In the genomic region with DNA sequence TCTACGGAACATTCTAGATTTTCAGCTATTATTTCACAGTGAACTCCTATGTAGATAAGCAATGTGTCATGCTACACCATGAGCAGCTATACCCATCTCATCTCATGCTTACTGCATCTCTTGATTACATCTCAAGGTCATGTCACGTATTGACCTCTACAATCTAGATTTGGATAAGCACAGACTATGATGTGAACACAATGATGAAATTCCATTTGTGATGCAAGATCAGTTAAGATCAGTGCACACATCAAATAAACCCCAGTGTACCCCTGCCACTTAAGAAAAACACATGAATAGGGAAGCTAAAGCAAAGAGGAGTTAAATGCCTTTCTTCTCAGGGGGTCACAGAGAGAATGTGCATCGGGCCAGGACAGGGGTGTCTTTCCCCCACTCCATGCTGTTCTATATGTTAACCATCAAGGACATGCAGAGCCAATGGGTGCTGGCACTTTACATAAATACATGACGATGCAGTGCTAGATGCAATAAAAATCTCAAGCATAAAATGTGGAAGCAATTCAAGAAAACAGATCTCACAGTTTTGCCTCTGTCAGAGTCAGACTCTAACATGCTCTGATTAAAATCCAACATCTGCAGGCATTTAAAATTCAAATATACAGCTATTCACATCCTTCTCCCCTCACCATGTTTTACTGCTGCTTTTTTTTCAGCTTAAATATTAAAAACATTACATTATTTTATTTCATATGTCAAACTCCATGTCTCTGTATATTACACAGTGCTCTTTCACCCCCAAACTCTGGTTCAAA, we compare ENCODE assay signal across 31 mouse cellular contexts.
DNase-seq lines count a peak whose midpoint lies in the region; ATAC-seq and TF ChIP-seq lines count a peak whose summit lies in the region.
"Had no signal": no experiment of that assay in that cellular context is flagged by ENCODE, and none has a peak within 500 bp of the region (broad histone marks: within the 10 kb centered on the region; RNA-seq: fewer than 3 reads in every experiment).

No protein-coding gene starts in this region.

- TF ChIP-seq EP300 in liver, postnatal 0 days (IDR thresholded peaks at IDR 0.05; ENCODE audit: low read depth) = no peak

- H3K9ac ChIP-seq in limb, embryonic 11.5 days (ENCODE audit: low read length) = no peak overlapping the region
- no peak overlapping the region; the same call in 1 of the 2 replicates for H3K9ac ChIP-seq in liver, postnatal 0 days (replicated peaks)
- H3K9ac ChIP-seq in embryonic facial prominence, embryonic 15.5 days = no peak overlapping the region
- H3K9ac ChIP-seq in limb, embryonic 14.5 days (ENCODE audit: low read depth, low read length, severe bottlenecking) = no peak overlapping the region
- H3K9ac ChIP-seq: forebrain, embryonic 12.5 days; forebrain, embryonic 15.5 days; hindbrain, embryonic 13.5 days had no signal

- no peaks in the 10 kb centered on the region for H3K4me1 ChIP-seq in limb, embryonic 11.5 days (ENCODE audit: control insufficient read depth, insufficient read depth, low read length)
- H3K4me1 ChIP-seq in limb, embryonic 10.5 days = peaks cover 27% of the 10 kb centered on the region
- no peaks in the 10 kb centered on the region for H3K4me1 ChIP-seq in liver, postnatal 0 days (ENCODE audit: insufficient read depth)
- no peaks in the 10 kb centered on the region for H3K4me1 ChIP-seq in embryonic facial prominence, embryonic 15.5 days
- peaks cover 13% of the 10 kb centered on the region; the same call in 1 of the 2 replicates for H3K4me1 ChIP-seq in limb, embryonic 14.5 days (ENCODE audit: control insufficient read depth, insufficient read depth, low read length)
- H3K4me1 ChIP-seq: hindbrain, embryonic 10.5 days; hindbrain, embryonic 13.5 days had no signal

- ATAC-seq in limb, embryonic 11.5 days (ENCODE audit: insufficient number of reproducible peaks, low FRiP score, low TSS enrichment, low read depth) = peak; percentile 47; the same call in 1 of the 2 replicates
- ATAC-seq in liver, postnatal 0 days = peak; percentile 92
- ATAC-seq in embryonic facial prominence, embryonic 15.5 days (ENCODE audit: insufficient number of reproducible peaks, low FRiP score, low TSS enrichment, low read depth) = peak; percentile 72
- ATAC-seq in limb, embryonic 14.5 days (ENCODE audit: low FRiP score, low read depth) = peak; percentile 34; the same call in 1 of the 2 replicates
- ATAC-seq: activated CD4-positive, CD25-positive, alpha-beta regulatory T cell, adult 4 months; forebrain, embryonic 15.5 days; hindbrain, postnatal 0 days; inflammation-experienced regulatory T-cells, adult 6 months; intestine, embryonic 16.5 days had no signal

- TF ChIP-seq CTCF in liver, postnatal 0 days (IDR thresholded peaks at IDR 0.05; ENCODE audit: low read depth) = no peak

- no peaks in the 10 kb centered on the region for H3K9me3 ChIP-seq in limb, embryonic 11.5 days (ENCODE audit: control insufficient read depth, low read length)
- H3K9me3 ChIP-seq in limb, embryonic 10.5 days (replicated peaks) = no peaks in the 10 kb centered on the region
- no peaks in the 10 kb centered on the region for H3K9me3 ChIP-seq in liver, postnatal 0 days (ENCODE audit: low read length)
- no peaks in the 10 kb centered on the region for H3K9me3 ChIP-seq in embryonic facial prominence, embryonic 15.5 days (replicated peaks)
- no peaks in the 10 kb centered on the region for H3K9me3 ChIP-seq in limb, embryonic 14.5 days (ENCODE audit: control insufficient read depth, low read length)
- H3K9me3 ChIP-seq: forebrain, embryonic 12.5 days; forebrain, embryonic 15.5 days; G1E; hindbrain, embryonic 10.5 days; hindbrain, embryonic 13.5 days had no signal

- no peak for DNase-seq in limb, embryonic 11.5 days (ENCODE audit: low spot score)
- no peak for DNase-seq in limb, embryonic 10.5 days (ENCODE audit: low spot score)
- DNase-seq in liver, postnatal 0 days = no peak
- no peak for DNase-seq in liver
- peak; percentile 48 for DNase-seq in limb, embryonic 14.5 days (ENCODE audit: low spot score)
- DNase-seq in MN1 (ENCODE audit: low spot score) = no peak
- DNase-seq in gastrocnemius, postnatal 10 days = no peak
- DNase-seq: adrenal gland, adult 8-10 months; adrenal gland, postnatal 25 days; B cell, adult 2 months; cerebellum, adult 11-12 months; cerebellum, adult 8-10 months; cerebellum, postnatal 10 days; cerebellum, postnatal 36 days; embryo, embryonic 11 days; gastrocnemius, postnatal 14 days; heart, adult 11 months; heart, postnatal 36 days had no signal

- no peak overlapping the region for H3K4me3 ChIP-seq in limb, embryonic 11.5 days (ENCODE audit: low read depth, low read length)
- no peak overlapping the region for H3K4me3 ChIP-seq in limb, embryonic 10.5 days
- H3K4me3 ChIP-seq in liver, postnatal 0 days (ENCODE audit: low read depth, low read length) = 0 out of 2 replicates have a peak overlapping the region, but pooled peaks have one; percentile 2
- no peak overlapping the region for H3K4me3 ChIP-seq in embryonic facial prominence, embryonic 15.5 days (replicated peaks)
- H3K4me3 ChIP-seq in limb, embryonic 14.5 days (replicated peaks; ENCODE audit: low read length) = no peak overlapping the region
- H3K4me3 ChIP-seq: erythroblast, embryonic 14.5 days; forebrain, embryonic 12.5 days; forebrain, embryonic 15.5 days; hindbrain, embryonic 10.5 days; hindbrain, embryonic 13.5 days had no signal

- no peak overlapping the region for H3K4me2 ChIP-seq in limb, embryonic 11.5 days (ENCODE audit: low read depth, severe bottlenecking)
- peak overlapping the region; percentile 31 for H3K4me2 ChIP-seq in liver, postnatal 0 days (ENCODE audit: low read depth, low read length)
- H3K4me2 ChIP-seq in embryonic facial prominence, embryonic 15.5 days (replicated peaks) = no peak overlapping the region
- H3K4me2 ChIP-seq in limb, embryonic 14.5 days (replicated peaks; ENCODE audit: low read depth, low read length, severe bottlenecking) = no peak overlapping the region
- H3K4me2 ChIP-seq: forebrain, embryonic 12.5 days; forebrain, embryonic 15.5 days; heart, embryonic 11.5 days; hindbrain, embryonic 13.5 days had no signal

- no peaks in the 10 kb centered on the region for H3K27me3 ChIP-seq in limb, embryonic 11.5 days (ENCODE audit: control insufficient read depth, insufficient read depth, low read length)
- H3K27me3 ChIP-seq in limb, embryonic 10.5 days (ENCODE audit: low read depth, poor library complexity, severe bottlenecking) = no peaks in the 10 kb centered on the region
- no peaks in the 10 kb centered on the region for H3K27me3 ChIP-seq in liver, postnatal 0 days (ENCODE audit: insufficient read depth, low read length)
- H3K27me3 ChIP-seq in embryonic facial prominence, embryonic 15.5 days = no peaks in the 10 kb centered on the region
- H3K27me3 ChIP-seq in limb, embryonic 14.5 days (ENCODE audit: control insufficient read depth, insufficient read depth, low read length) = no peaks in the 10 kb centered on the region
- H3K27me3 ChIP-seq: CH12.LX; forebrain, embryonic 12.5 days; forebrain, embryonic 15.5 days; hindbrain, embryonic 13.5 days had no signal

- no peak overlapping the region for H3K27ac ChIP-seq in limb, embryonic 11.5 days (replicated peaks; ENCODE audit: low read depth, low read length)
- H3K27ac ChIP-seq in limb, embryonic 10.5 days = no peak overlapping the region
- H3K27ac ChIP-seq in liver, postnatal 0 days (ENCODE audit: low read depth) = peak overlapping the region; percentile 61
- peak overlapping the region; percentile 61; the same call in 1 of the 2 replicates for H3K27ac ChIP-seq in embryonic facial prominence, embryonic 15.5 days (replicated peaks)
- H3K27ac ChIP-seq in limb, embryonic 14.5 days (replicated peaks; ENCODE audit: low read depth, low read length) = no peak overlapping the region
- H3K27ac ChIP-seq: forebrain, embryonic 12.5 days; forebrain, embryonic 15.5 days; hindbrain, embryonic 10.5 days; hindbrain, embryonic 13.5 days; hindbrain, postnatal 0 days had no signal

- no peak for TF ChIP-seq POLR2A in limb, embryonic 14.5 days (IDR thresholded peaks at IDR 0.05; ENCODE audit: borderline replicate concordance, extremely low read depth, insufficient read depth, insufficient read length)

- no peaks in the 10 kb centered on the region for H3K36me3 ChIP-seq in limb, embryonic 11.5 days (ENCODE audit: control insufficient read depth, insufficient read depth, low read length)
- H3K36me3 ChIP-seq in limb, embryonic 10.5 days = no peaks in the 10 kb centered on the region
- no peaks in the 10 kb centered on the region for H3K36me3 ChIP-seq in liver, postnatal 0 days (replicated peaks; ENCODE audit: insufficient read depth, low read length)
- no peaks in the 10 kb centered on the region for H3K36me3 ChIP-seq in embryonic facial prominence, embryonic 15.5 days
- no peaks in the 10 kb centered on the region for H3K36me3 ChIP-seq in limb, embryonic 14.5 days (ENCODE audit: control insufficient read depth, insufficient read depth, low read length)
- H3K36me3 ChIP-seq: forebrain, embryonic 12.5 days; forebrain, embryonic 15.5 days; G1E; hindbrain, embryonic 10.5 days; hindbrain, embryonic 13.5 days had no signal

- 82% methylated on average over 4 of the region's 4 CpGs for WGBS in limb, embryonic 11.5 days
- 91% methylated on average over 4 of the region's 4 CpGs for WGBS in limb, embryonic 10.5 days
- 67% methylated on average over 4 of the region's 4 CpGs for WGBS in liver, postnatal 0 days (ENCODE audit: insufficient replicate concordance)
- WGBS in embryonic facial prominence, embryonic 15.5 days = 57% methylated on average over 4 of the region's 4 CpGs
- 63% methylated on average over 4 of the region's 4 CpGs for WGBS in limb, embryonic 14.5 days

Comparison
In these comparisons a context has a peak if more than half of its experiments do, and no peak if none do; other contexts are left out.
1. ATAC-seq: peak in every context shown above with its lines; median percentile 92 in liver, postnatal 0 days; 72 in embryonic facial prominence, embryonic 15.5 days; 47 in limb, embryonic 11.5 days; 34 in limb, embryonic 14.5 days.
2. H3K27ac ChIP-seq: peak in liver, postnatal 0 days (single experiment) and embryonic facial prominence, embryonic 15.5 days (single experiment); none in limb, embryonic 11.5 days (single experiment), limb, embryonic 10.5 days (single experiment) and limb, embryonic 14.5 days (single experiment).